ENCODE assay signal across 8 mouse cellular contexts in genomic region chr2:60382858-60383669, GRCm38 (mm10). TPM values are rescaled to one million over a fixed set of nuclear protein-coding genes. Genes with fewer than 3 reads are reported as not detected.
DNase-seq lines count a peak whose midpoint lies in the region; ATAC-seq and TF ChIP-seq lines count a peak whose summit lies in the region.

Gene Ly75 (minus strand): TSS chr2:60383303.

- peaks cover 2% of the 10 kb centered on the region for H3K4me1 ChIP-seq in ES-Bruce4 (ENCODE audit: control insufficient read depth, insufficient read depth, low read length)
- 0 out of 2 replicates have a peak, but pooled peaks cover 3% of the 10 kb centered on the region for H3K4me1 ChIP-seq in forebrain, embryonic 13.5 days
- peaks cover 6% of the 10 kb centered on the region; the same call in 1 of the 2 replicates for H3K4me1 ChIP-seq in lung, embryonic 14.5 days (ENCODE audit: insufficient read depth)
- H3K4me1 ChIP-seq in olfactory bulb, adult 2 months (ENCODE audit: control insufficient read depth, insufficient read depth, low read length): peaks cover 6% of the 10 kb centered on the region
- H3K4me1 ChIP-seq in thymus, adult 2 months (replicated peaks; ENCODE audit: control insufficient read depth, insufficient read depth, low read length): peaks cover 17% of the 10 kb centered on the region

- H3K4me2 ChIP-seq in forebrain, embryonic 13.5 days: peak within 1 kb of the TSS; percentile 76
- H3K4me2 ChIP-seq in lung, embryonic 14.5 days: peak within 1 kb of the TSS; percentile 81

- WGBS in forebrain, embryonic 13.5 days: 1% methylated on average over 46 of the region's 46 CpGs
- WGBS in large intestine, adult 2 months: 1% methylated on average over 46 of the region's 46 CpGs
- WGBS in lung, embryonic 14.5 days: under 1% methylated on average over 46 of the region's 46 CpGs
- 3% methylated on average over 46 of the region's 46 CpGs for WGBS in olfactory bulb, adult 2 months
- WGBS in thymus, adult 2 months: under 1% methylated on average over 46 of the region's 46 CpGs

- ATAC-seq in forebrain, embryonic 13.5 days: peak; percentile 100
- ATAC-seq in lung, embryonic 14.5 days (ENCODE audit: insufficient read depth): peak; percentile 100

- no peaks in the 10 kb centered on the region for H3K36me3 ChIP-seq in ES-Bruce4 (ENCODE audit: control insufficient read depth, insufficient read depth, low read length, poor library complexity, severe bottlenecking)
- no peaks in the 10 kb centered on the region for H3K36me3 ChIP-seq in forebrain, embryonic 13.5 days (ENCODE audit: poor library complexity, severe bottlenecking)
- H3K36me3 ChIP-seq in lung, embryonic 14.5 days (ENCODE audit: insufficient read depth): no peaks in the 10 kb centered on the region
- no peaks in the 10 kb centered on the region for H3K36me3 ChIP-seq in thymus, adult 2 months (ENCODE audit: control insufficient read depth, insufficient read depth, low read length)

- no peak for TF ChIP-seq CTCF in ES-Bruce4 (IDR thresholded peaks at IDR 0.05; ENCODE audit: low read depth, low read length)
- no peak for TF ChIP-seq CTCF in lung, embryonic 14.5 days (IDR thresholded peaks at IDR 0.05; ENCODE audit: low read depth)
- no peak for TF ChIP-seq CTCF in olfactory bulb, adult 2 months (IDR thresholded peaks at IDR 0.05; ENCODE audit: insufficient read depth, low read depth, low read length)
- TF ChIP-seq CTCF in thymus, adult 2 months (IDR thresholded peaks at IDR 0.05; ENCODE audit: borderline replicate concordance, control insufficient read depth, extremely low read depth, insufficient read depth, low read length, poor library complexity): peak; percentile 20; the same call in 1 of the 2 replicates

- DNase-seq in c-Kit-positive CD71-positive TER-119-positive erythroid progenitor cells, embryonic 14.5 days (ENCODE audit: low spot score): peak; percentile 52
- DNase-seq in heart, postnatal 14 days: peak; percentile 85
- peak; percentile 67 for DNase-seq in large intestine, adult 2 months (ENCODE audit: low read depth, low spot score)
- DNase-seq in lung, embryonic 14.5 days: peak; percentile 95
- peak; percentile 96 for DNase-seq in thymus, adult 2 months

- 0 out of 2 replicates have a peak, but pooled peaks have one; percentile 18 for TF ChIP-seq EP300 in ES-Bruce4 (IDR thresholded peaks at IDR 0.05; ENCODE audit: insufficient read depth, low read depth, low read length)

- no peaks in the 10 kb centered on the region for H3K9me3 ChIP-seq in ES-Bruce4 (replicated peaks; ENCODE audit: control insufficient read depth, insufficient read depth, low read length, poor library complexity, severe bottlenecking)
- no peaks in the 10 kb centered on the region for H3K9me3 ChIP-seq in forebrain, embryonic 13.5 days (replicated peaks)
- no peaks in the 10 kb centered on the region for H3K9me3 ChIP-seq in lung, embryonic 14.5 days (ENCODE audit: low read depth, low read length)

- peak; percentile 78 for TF ChIP-seq POLR2A in ES-Bruce4 (IDR thresholded peaks at IDR 0.05; ENCODE audit: insufficient read depth, low read length)
- TF ChIP-seq POLR2A in olfactory bulb, adult 2 months (IDR thresholded peaks at IDR 0.05; ENCODE audit: insufficient read depth, low read depth, low read length): no peak
- TF ChIP-seq POLR2A in thymus, adult 2 months (IDR thresholded peaks at IDR 0.05; ENCODE audit: control insufficient read depth, extremely low read depth, insufficient read depth, low read length, poor library complexity): peak; percentile 61; the same call in 1 of the 2 replicates

- H3K4me3 ChIP-seq in ES-Bruce4 (ENCODE audit: low read depth, low read length): peak within 1 kb of the TSS; percentile 83
- H3K4me3 ChIP-seq in forebrain, embryonic 13.5 days: peak within 1 kb of the TSS; percentile 49
- peak within 1 kb of the TSS; percentile 58 for H3K4me3 ChIP-seq in lung, embryonic 14.5 days (ENCODE audit: low read depth, low read length)
- H3K4me3 ChIP-seq in olfactory bulb, adult 2 months (ENCODE audit: insufficient read depth, low read depth, low read length): peak within 1 kb of the TSS; percentile 54
- H3K4me3 ChIP-seq in thymus, adult 2 months (ENCODE audit: control insufficient read depth, insufficient read depth, low read length): peak within 1 kb of the TSS; percentile 90

- intact Hi-C loops in heart, postnatal 14 days (cut with DNase I): no loop called here

- H3K9ac ChIP-seq in ES-Bruce4 (ENCODE audit: low read depth, poor library complexity, severe bottlenecking): peak within 1 kb of the TSS; percentile 65
- peak within 1 kb of the TSS; percentile 54 for H3K9ac ChIP-seq in forebrain, embryonic 13.5 days
- H3K9ac ChIP-seq in lung, embryonic 14.5 days: peak within 1 kb of the TSS; percentile 58

- peak within 1 kb of the TSS; percentile 56; the same call in 1 of the 2 replicates for H3K27ac ChIP-seq in ES-Bruce4 (ENCODE audit: insufficient read depth, low read length)
- H3K27ac ChIP-seq in forebrain, embryonic 13.5 days: no peak within 1 kb of the TSS
- no peak within 1 kb of the TSS for H3K27ac ChIP-seq in lung, embryonic 14.5 days (ENCODE audit: low read depth)
- no peak within 1 kb of the TSS for H3K27ac ChIP-seq in olfactory bulb, adult 2 months (ENCODE audit: insufficient read depth, low read depth, low read length)
- H3K27ac ChIP-seq in thymus, adult 2 months (ENCODE audit: control insufficient read depth, insufficient read depth, low read length): peak within 1 kb of the TSS; percentile 35; the same call in 1 of the 2 replicates

- H3K27me3 ChIP-seq in ES-Bruce4 (ENCODE audit: control insufficient read depth, insufficient read depth, low read length, poor library complexity, severe bottlenecking): no peaks in the 10 kb centered on the region
- peaks cover 21% of the 10 kb centered on the region for H3K27me3 ChIP-seq in forebrain, embryonic 13.5 days
- H3K27me3 ChIP-seq in lung, embryonic 14.5 days (ENCODE audit: insufficient read depth, low read length): no peaks in the 10 kb centered on the region
- H3K27me3 ChIP-seq in thymus, adult 2 months (ENCODE audit: control insufficient read depth, insufficient read depth, low read length): no peaks in the 10 kb centered on the region

RNA-seq across cellular contexts. Expression of gene Ly75, which starts in this region (rescaled TPM):
- polyA plus RNA-seq in ES-Bruce4 (2011; ENCODE audit: insufficient read depth, insufficient read length, low read depth, missing spikeins): 10.0 and 12.3 TPM in 2 replicates
- polyA plus RNA-seq in forebrain, embryonic 13.5 days (2015; fragmentation: Nextera tagmentation; extraction: Ambion mirVana): 0.41 and 0.63 TPM in 2 replicates
- 1 to 10 TPM in 1 of 2 experiments, under 1 TPM in 1; 0.84 to 2.2 TPM for total RNA-seq in heart, postnatal 14 days (2021)
- 3.5 and 8.6 TPM in 2 replicates for polyA plus RNA-seq in large intestine, adult 2 months (2012; rRNA removed)
- 3.4 and 3.8 TPM in 2 replicates for polyA plus RNA-seq in lung, embryonic 14.5 days (2014; fragmentation: Nextera tagmentation; extraction: Ambion mirVana)
- polyA plus RNA-seq in olfactory bulb, adult 2 months (2012; ENCODE audit: insufficient read depth, insufficient read length, low replicate concordance, missing spikeins): not detected in 2 replicates
- polyA plus RNA-seq in thymus, adult 2 months (2012; rRNA removed): 17.4 and 20.8 TPM in 2 replicates

Comparison
In these comparisons a context has a peak if more than half of its experiments do, and no peak if none do; other contexts are left out.
1. Peak in ATAC-seq, H3K4me3 ChIP-seq, H3K9ac ChIP-seq and H3K4me2 ChIP-seq in forebrain, embryonic 13.5 days; RNA of the gene not detected or under 1 TPM.
2. H3K27ac ChIP-seq: peak in ES-Bruce4 (single experiment) and thymus, adult 2 months (single experiment); none in forebrain, embryonic 13.5 days (single experiment), lung, embryonic 14.5 days (single experiment) and olfactory bulb, adult 2 months (single experiment).
3. Peak in every context shown above with its lines, with median percentiles within 50 percentile points of each other: H3K4me3 ChIP-seq, H3K9ac ChIP-seq and DNase-seq.